Mouse (Mus musculus): ENCODE measurements around the gene Ms4a10. TPM values are rescaled to one million over a fixed set of nuclear protein-coding genes. Genes with fewer than 3 reads are reported as not detected.

Ms4a10 gene
- total RNA-seq, 1 experiment = 6.2 TPM

GRCm38 (mm10) chr19:10936077-10936476, 38.4 kb downstream of the Ms4a10 start:
- Histone ChIP-seq H3K4me1 (ENCODE audit: control insufficient read depth in 2 of 2, insufficient read depth in 2 of 2, low read length in 2 of 2, poor library complexity in 1 of 2) (peaks cover 0 to 10% of the 10 kb centered on the region in 2 experiments; a peak in 2 of 4 replicates), H3K27ac (ENCODE audit: insufficient read depth, low read depth, low read length, poor library complexity, severe bottlenecking) (no peak overlapping the region), H3K9me3 (ENCODE audit: control insufficient read depth, insufficient read depth, low read depth, low read length) (no peaks in the 10 kb centered on the region), H3K4me3 (ENCODE audit: insufficient read depth in 1 of 2, low read depth in 1 of 2, low read length in 2 of 2, poor library complexity in 1 of 2, severe bottlenecking in 1 of 2) (no peak overlapping the region), H3K36me3 (ENCODE audit: control insufficient read depth, insufficient read depth, low read length, poor library complexity, severe bottlenecking) (no peaks in the 10 kb centered on the region), H3K9ac (ENCODE audit: insufficient read depth, low read depth, low read length, poor library complexity, severe bottlenecking) (no peak overlapping the region)
- peak; percentile 28; the same call in 1 of the 2 replicates for TF ChIP-seq ZC3H11A (IDR thresholded peaks at IDR 0.05; ENCODE audit: borderline replicate concordance, low read depth, low read length)
- no peak for TF ChIP-seq ZNF384 (IDR thresholded peaks at IDR 0.05; ENCODE audit: low read depth, low read length)
- TF ChIP-seq HCFC1 (IDR thresholded peaks at IDR 0.05; ENCODE audit: borderline replicate concordance, insufficient read depth, low read length) = no peak
- in situ Hi-C loops (cut with MboI; ENCODE audit: low sequenced_read_pairs in 2 of 2, unreplicated experiment in 2 of 2) = no loop called here
- no peak for DNase-seq (ENCODE audit: low read depth, low spot score)

GRCm38 (mm10) chr19:10935029-10935428, 39.4 kb downstream of the Ms4a10 start:
- H3K4me1 ChIP-seq (ENCODE audit: control insufficient read depth in 2 of 2, insufficient read depth in 2 of 2, low read length in 2 of 2, poor library complexity in 1 of 2) = peaks cover 0 to 2% of the 10 kb centered on the region in 2 experiments; a peak in 2 of 4 replicates
- no peaks in the 10 kb centered on the region for H3K9me3 ChIP-seq (ENCODE audit: control insufficient read depth, insufficient read depth, low read depth, low read length)
- in situ Hi-C loops (cut with MboI; ENCODE audit: low sequenced_read_pairs in 2 of 2, unreplicated experiment in 2 of 2) = no loop called here
- no peak overlapping the region for H3K9ac ChIP-seq (ENCODE audit: insufficient read depth, low read depth, low read length, poor library complexity, severe bottlenecking)
- TF ChIP-seq MAFK (IDR thresholded peaks at IDR 0.05; ENCODE audit: insufficient read depth, low read depth, low read length) = no peak
- TF ChIP-seq ZC3H11A (IDR thresholded peaks at IDR 0.05; ENCODE audit: borderline replicate concordance, low read depth, low read length) = no peak
- no peak for TF ChIP-seq CHD2 (IDR thresholded peaks at IDR 0.05; ENCODE audit: low read depth, low read length)
- no peak for TF ChIP-seq ZNF384 (IDR thresholded peaks at IDR 0.05; ENCODE audit: low read depth, low read length)
- no peak for TF ChIP-seq HCFC1 (IDR thresholded peaks at IDR 0.05; ENCODE audit: borderline replicate concordance, insufficient read depth, low read length)
- H3K27ac ChIP-seq (ENCODE audit: insufficient read depth, low read depth, low read length, poor library complexity, severe bottlenecking) = no peak overlapping the region
- H3K4me3 ChIP-seq (ENCODE audit: insufficient read depth in 1 of 2, low read depth in 1 of 2, low read length in 2 of 2, poor library complexity in 1 of 2, severe bottlenecking in 1 of 2) = no peak overlapping the region
- DNase-seq (ENCODE audit: low read depth, low spot score) = no peak
- H3K36me3 ChIP-seq (ENCODE audit: control insufficient read depth, insufficient read depth, low read length, poor library complexity, severe bottlenecking) = no peaks in the 10 kb centered on the region

- H3K9me3 ChIP-seq (ENCODE audit: control insufficient read depth, insufficient read depth, low read depth, low read length) = no peaks in the 10 kb centered on the region
- H3K9ac ChIP-seq (ENCODE audit: insufficient read depth, low read depth, low read length, poor library complexity, severe bottlenecking) = no peak overlapping the region
- in situ Hi-C loops (cut with MboI; ENCODE audit: low sequenced_read_pairs in 2 of 2, unreplicated experiment in 2 of 2) = no loop called here
- no peak overlapping the region for H3K4me3 ChIP-seq (ENCODE audit: insufficient read depth in 1 of 2, low read depth in 1 of 2, low read length in 2 of 2, poor library complexity in 1 of 2, severe bottlenecking in 1 of 2)
- H3K27ac ChIP-seq (ENCODE audit: insufficient read depth, low read depth, low read length, poor library complexity, severe bottlenecking) = no peak overlapping the region
- DNase-seq (ENCODE audit: low read depth, low spot score) = no peak
- TF ChIP-seq ZNF384 (IDR thresholded peaks at IDR 0.05; ENCODE audit: low read depth, low read length) (no peak), ZC3H11A (IDR thresholded peaks at IDR 0.05; ENCODE audit: borderline replicate concordance, low read depth, low read length) (no peak), MAFK (IDR thresholded peaks at IDR 0.05; ENCODE audit: insufficient read depth, low read depth, low read length) (no peak), CHD2 (IDR thresholded peaks at IDR 0.05; ENCODE audit: low read depth, low read length) (no peak), HCFC1 (IDR thresholded peaks at IDR 0.05; ENCODE audit: borderline replicate concordance, insufficient read depth, low read length) (no peak)
- peaks cover 0 to 2% of the 10 kb centered on the region in 2 experiments; a peak in 1 of 4 replicates for H3K4me1 ChIP-seq (ENCODE audit: control insufficient read depth in 2 of 2, insufficient read depth in 2 of 2, low read length in 2 of 2, poor library complexity in 1 of 2)
- H3K36me3 ChIP-seq (ENCODE audit: control insufficient read depth, insufficient read depth, low read length, poor library complexity, severe bottlenecking) = no peaks in the 10 kb centered on the region
Observed at GRCm38 (mm10) chr19:10930641-10931040, 43.8 kb downstream of the Ms4a10 start.

GRCm38 (mm10) chr19:10926666-10927065, 47.8 kb downstream of the Ms4a10 start:
- H3K27ac ChIP-seq (ENCODE audit: insufficient read depth, low read depth, low read length, poor library complexity, severe bottlenecking) = no peak overlapping the region
- TF ChIP-seq ZC3H11A (IDR thresholded peaks at IDR 0.05; ENCODE audit: borderline replicate concordance, low read depth, low read length) (no peak), ZNF384 (IDR thresholded peaks at IDR 0.05; ENCODE audit: low read depth, low read length) (peak; percentile 70; the same call in 1 of the 2 replicates), MAFK (IDR thresholded peaks at IDR 0.05; ENCODE audit: insufficient read depth, low read depth, low read length) (no peak)
- H3K9me3 ChIP-seq (ENCODE audit: control insufficient read depth, insufficient read depth, low read depth, low read length) = no peaks in the 10 kb centered on the region
- peaks cover 0 to 2% of the 10 kb centered on the region in 2 experiments; a peak in 1 of 4 replicates for H3K4me1 ChIP-seq (ENCODE audit: control insufficient read depth in 2 of 2, insufficient read depth in 2 of 2, low read length in 2 of 2, poor library complexity in 1 of 2)
- in situ Hi-C loops (cut with MboI; ENCODE audit: low sequenced_read_pairs in 2 of 2, unreplicated experiment in 2 of 2) = no loop called here
- H3K4me3 ChIP-seq (ENCODE audit: insufficient read depth in 1 of 2, low read depth in 1 of 2, low read length in 2 of 2, poor library complexity in 1 of 2, severe bottlenecking in 1 of 2) = no peak overlapping the region
- DNase-seq (ENCODE audit: low read depth, low spot score) = no peak
- no peak overlapping the region for H3K9ac ChIP-seq (ENCODE audit: insufficient read depth, low read depth, low read length, poor library complexity, severe bottlenecking)
- no peaks in the 10 kb centered on the region for H3K36me3 ChIP-seq (ENCODE audit: control insufficient read depth, insufficient read depth, low read length, poor library complexity, severe bottlenecking)

- no peak overlapping the region for H3K4me3 ChIP-seq (ENCODE audit: insufficient read depth in 1 of 2, low read depth in 1 of 2, low read length in 2 of 2, poor library complexity in 1 of 2, severe bottlenecking in 1 of 2)
- no peak for DNase-seq (ENCODE audit: low read depth, low spot score)
- no peaks in the 10 kb centered on the region for H3K9me3 ChIP-seq (ENCODE audit: control insufficient read depth, insufficient read depth, low read depth, low read length)
- H3K9ac ChIP-seq (ENCODE audit: insufficient read depth, low read depth, low read length, poor library complexity, severe bottlenecking) = no peak overlapping the region
- no peak overlapping the region for H3K27ac ChIP-seq (ENCODE audit: insufficient read depth, low read depth, low read length, poor library complexity, severe bottlenecking)
- H3K36me3 ChIP-seq (ENCODE audit: control insufficient read depth, insufficient read depth, low read length, poor library complexity, severe bottlenecking) = no peaks in the 10 kb centered on the region
- peaks cover 0 to 2% of the 10 kb centered on the region in 2 experiments; a peak in 1 of 4 replicates for H3K4me1 ChIP-seq (ENCODE audit: control insufficient read depth in 2 of 2, insufficient read depth in 2 of 2, low read length in 2 of 2, poor library complexity in 1 of 2)
- TF ChIP-seq MAFK (IDR thresholded peaks at IDR 0.05; ENCODE audit: insufficient read depth, low read depth, low read length) = no peak
- TF ChIP-seq HCFC1 (IDR thresholded peaks at IDR 0.05; ENCODE audit: borderline replicate concordance, insufficient read depth, low read length) = no peak
- TF ChIP-seq ZC3H11A (IDR thresholded peaks at IDR 0.05; ENCODE audit: borderline replicate concordance, low read depth, low read length) = no peak
- TF ChIP-seq ZNF384 (IDR thresholded peaks at IDR 0.05; ENCODE audit: low read depth, low read length) = no peak
- TF ChIP-seq CHD2 (IDR thresholded peaks at IDR 0.05; ENCODE audit: low read depth, low read length) = no peak
- in situ Hi-C loops (cut with MboI; ENCODE audit: low sequenced_read_pairs in 2 of 2, unreplicated experiment in 2 of 2) = no loop called here
Observed at GRCm38 (mm10) chr19:10926123-10926621, 48.3 kb downstream of the Ms4a10 start.

All from ES-E14 (cell line).